Mouse (Mus musculus) forebrain, embryonic 13.5 days (tissue): ENCODE results near the gene Itga11. TPM values are rescaled to one million over a fixed set of nuclear protein-coding genes. Genes with fewer than 3 reads are reported as not detected.

ENCODE experiments used
- ATAC-seq: fragments of 200-750 bp; cut with Nextera tagmentation; 2 replicates; pipeline ENCODE4 v1.8.0; 2017
- H3K27ac ChIP-seq: fragments of 300-500 bp; sonication (generic); 2 replicates; pipeline ENCODE4 v1.5.1; 2015; ENCODE audit warnings: inconsistent platforms, mild to moderate bottlenecking, moderate library complexity
- H3K27me3 ChIP-seq: fragments of 300-500 bp; sonication (generic); 2 replicates; pipeline ENCODE4 v1.6.1; 2015; ENCODE audit warnings: mild to moderate bottlenecking, inconsistent platforms
- H3K36me3 ChIP-seq: fragments of 300-500 bp; sonication (generic); 2 replicates; pipeline ENCODE4 v1.6.1; 2015; ENCODE audit warnings: mild to moderate bottlenecking, inconsistent platforms; ENCODE audit not compliant: poor library complexity, severe bottlenecking
- H3K4me1 ChIP-seq: fragments of 300-500 bp; sonication (generic); 2 replicates; pipeline ENCODE4 v1.6.1; 2015; ENCODE audit warnings: inconsistent platforms
- H3K4me2 ChIP-seq: fragments of 300-500 bp; sonication (generic); 2 replicates; pipeline ENCODE4 v1.6.1; 2015; ENCODE audit warnings: inconsistent platforms, mild to moderate bottlenecking, moderate library complexity
- H3K4me3 ChIP-seq: fragments of 300-500 bp; sonication (generic); 2 replicates; pipeline ENCODE4 v1.5.1; 2015; ENCODE audit warnings: mild to moderate bottlenecking, inconsistent platforms
- H3K9ac ChIP-seq: fragments of 300-500 bp; sonication (generic); 2 replicates; pipeline ENCODE4 v1.6.1; 2015; ENCODE audit warnings: mild to moderate bottlenecking, inconsistent platforms
- H3K9me3 ChIP-seq: fragments of 300-500 bp; sonication (generic); replicated peaks from 2 replicates; pipeline ENCODE4 v1.6.1; 2016; ENCODE audit warnings: inconsistent platforms
- WGBS: fragments of 180-500 bp; shearing (Covaris S2); methylation state at CpG from one replicate; pipeline ENCODE4 v1.1.7; 2015; 5-methylcytosine and 5-hydroxymethylcytosine counted together
- polyA plus RNA-seq: library from polyadenylated mRNA; unstranded; fragments of >200 nt; fragmentation: Nextera tagmentation; extraction: Ambion mirVana; gene quantifications from 2 replicates; pipeline ENCODE4 v1.2.1, GENCODE M21; 2015

Itga11 gene
- polyA plus RNA-seq, 1 experiment from 2014 or later = 1.1 TPM

DNA sequence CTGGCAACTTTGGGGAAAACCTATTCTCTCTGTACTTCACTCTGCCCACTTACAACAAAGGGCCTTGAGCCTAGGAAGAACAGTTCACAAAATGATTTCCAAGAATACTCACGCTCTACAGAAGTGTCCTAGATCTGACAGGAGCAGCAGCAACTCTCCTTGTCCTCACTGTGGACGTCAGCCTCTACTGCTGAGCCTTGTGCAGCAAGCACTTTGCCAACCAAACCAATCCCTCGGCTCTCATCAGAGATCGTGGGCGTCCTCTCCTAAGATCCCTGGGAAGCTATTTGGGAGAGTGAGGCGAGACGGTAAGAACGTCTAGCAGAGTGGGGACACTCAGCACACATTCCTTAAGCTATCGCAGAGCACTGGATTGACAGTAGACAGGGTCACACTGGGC is 17.6 kb downstream of the Itga11 start:
- Histone ChIP-seq H3K27ac (no peak overlapping the region), H3K9me3 (no peaks in the 10 kb centered on the region), H3K9ac (no peak overlapping the region), H3K4me1 (no peaks in the 10 kb centered on the region), H3K4me2 (no peak overlapping the region), H3K4me3 (no peak overlapping the region), H3K27me3 (no peaks in the 10 kb centered on the region), H3K36me3 (no peaks in the 10 kb centered on the region)
- ATAC-seq = no peak
- 87% methylated on average over 9 of the region's 9 CpGs for WGBS

- WGBS = 91% methylated on average over 4 of the region's 4 CpGs
- no peak overlapping the region for H3K4me3 ChIP-seq
- no peaks in the 10 kb centered on the region for H3K27me3 ChIP-seq
- H3K36me3 ChIP-seq = no peaks in the 10 kb centered on the region
- H3K27ac ChIP-seq = no peak overlapping the region
- no peak overlapping the region for H3K4me2 ChIP-seq
- H3K9ac ChIP-seq = no peak overlapping the region
- no peak for ATAC-seq
- H3K9me3 ChIP-seq = no peaks in the 10 kb centered on the region
- H3K4me1 ChIP-seq = no peaks in the 10 kb centered on the region
Measured at GRCm38 (mm10) chr9:62696799-62697198, 19.2 kb downstream of the Itga11 start.

DNA sequence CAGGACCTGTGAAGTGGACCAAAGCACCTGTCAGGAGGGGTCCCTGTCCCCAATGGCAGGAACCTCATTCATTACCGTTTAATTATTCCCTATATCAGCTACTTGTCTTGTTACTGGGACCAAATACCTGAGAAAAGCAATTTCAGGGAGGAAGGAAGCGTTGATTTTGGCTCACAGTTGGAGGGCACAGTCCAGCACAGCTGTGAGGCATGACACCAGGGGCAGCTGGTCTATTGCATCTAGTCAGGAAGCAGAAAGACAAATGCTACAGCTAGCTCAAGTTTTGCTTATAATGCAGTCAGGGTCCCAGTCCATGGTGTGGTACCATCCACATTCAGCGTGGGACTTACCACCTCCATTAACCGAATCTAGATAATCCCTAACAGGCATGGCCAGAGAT is 29.6 kb downstream of the Itga11 start:
- H3K27me3 ChIP-seq = no peaks in the 10 kb centered on the region
- ATAC-seq = no peak
- no peak overlapping the region for H3K9ac ChIP-seq
- H3K4me1 ChIP-seq = peaks cover 4% of the 10 kb centered on the region; the same call in 1 of the 2 replicates
- WGBS = 83% methylated on average over 4 of the region's 4 CpGs
- no peak overlapping the region for H3K27ac ChIP-seq
- no peaks in the 10 kb centered on the region for H3K36me3 ChIP-seq
- no peak overlapping the region for H3K4me2 ChIP-seq
- H3K4me3 ChIP-seq = no peak overlapping the region
- no peaks in the 10 kb centered on the region for H3K9me3 ChIP-seq

- 80% methylated on average over 6 of the region's 6 CpGs for WGBS
- ATAC-seq = no peak
- H3K27me3 ChIP-seq = no peaks in the 10 kb centered on the region
Measured at GRCm38 (mm10) chr9:62707870-62708269, 30.2 kb downstream of the Itga11 start.

DNA sequence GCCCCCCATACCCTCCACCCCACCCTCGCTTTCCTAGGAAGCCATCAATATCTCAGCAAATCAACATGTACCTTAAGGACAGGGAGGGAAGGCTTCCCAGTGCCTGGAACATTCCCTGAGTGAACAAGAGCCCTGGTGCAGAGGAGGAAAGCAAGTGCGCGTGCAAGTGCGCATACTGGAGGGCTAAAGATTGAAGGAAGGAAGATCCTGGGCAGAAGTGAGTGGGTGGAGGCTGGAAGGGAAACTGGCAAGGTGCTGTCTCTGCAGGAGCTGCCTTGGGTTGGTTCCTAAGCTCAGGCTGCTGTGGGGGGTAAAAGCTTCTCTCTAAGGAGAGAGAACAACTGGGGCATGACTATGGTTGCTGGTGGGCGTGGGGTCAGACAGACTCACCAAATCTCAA is 32.4 kb downstream of the Itga11 start:
- peaks cover 4% of the 10 kb centered on the region; the same call in 1 of the 2 replicates for H3K4me1 ChIP-seq
- H3K9ac ChIP-seq = no peak overlapping the region
- H3K36me3 ChIP-seq = no peaks in the 10 kb centered on the region
- ATAC-seq = no peak
- no peak overlapping the region for H3K27ac ChIP-seq
- H3K4me2 ChIP-seq = no peak overlapping the region
- no peaks in the 10 kb centered on the region for H3K27me3 ChIP-seq
- H3K9me3 ChIP-seq = no peaks in the 10 kb centered on the region
- WGBS = 90% methylated on average over 5 of the region's 5 CpGs
- H3K4me3 ChIP-seq = no peak overlapping the region

More at GRCm38 (mm10) chr9:62707870-62708269, 30.2 kb downstream of the Itga11 start:
- no peaks in the 10 kb centered on the region for H3K36me3 ChIP-seq
- H3K4me2 ChIP-seq = no peak overlapping the region
- H3K4me3 ChIP-seq = no peak overlapping the region
- H3K4me1 ChIP-seq = peaks cover 4% of the 10 kb centered on the region; the same call in 1 of the 2 replicates
- no peaks in the 10 kb centered on the region for H3K9me3 ChIP-seq
- H3K9ac ChIP-seq = no peak overlapping the region
- no peak overlapping the region; the same call in 1 of the 2 replicates for H3K27ac ChIP-seq

GRCm38 (mm10) chr9:62712374-62712773 is 34.7 kb downstream of the Itga11 start:
- no peak for ATAC-seq
- H3K4me1 ChIP-seq = peaks cover 4% of the 10 kb centered on the region; the same call in 1 of the 2 replicates
- no peak overlapping the region for H3K4me2 ChIP-seq
- H3K4me3 ChIP-seq = no peak overlapping the region
- no peak overlapping the region for H3K9ac ChIP-seq
- no peaks in the 10 kb centered on the region for H3K9me3 ChIP-seq
- no peak overlapping the region for H3K27ac ChIP-seq
- no peaks in the 10 kb centered on the region for H3K27me3 ChIP-seq
- no peaks in the 10 kb centered on the region for H3K36me3 ChIP-seq
- WGBS = 82% methylated on average over 6 of the region's 6 CpGs

DNA sequence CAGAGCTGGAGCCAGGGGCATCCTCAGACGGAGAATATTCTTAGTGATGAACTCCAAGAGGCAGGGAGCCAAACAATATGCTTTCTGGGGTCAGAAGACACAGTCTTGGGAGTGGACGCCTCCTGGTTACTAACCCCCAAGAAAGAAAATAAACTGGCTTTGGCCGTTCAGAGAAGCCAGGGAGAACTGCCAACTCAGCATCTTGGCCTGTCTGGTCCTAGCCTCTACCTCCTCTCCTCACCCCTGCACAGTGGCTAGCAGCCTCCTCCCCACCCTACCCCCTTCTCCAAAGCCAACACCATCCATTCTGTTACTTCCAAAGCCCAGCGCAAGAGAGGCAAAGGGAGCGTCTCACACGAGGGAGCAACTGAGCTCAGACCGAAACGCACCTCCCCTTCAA is 35.4 kb downstream of the Itga11 start:
- Histone ChIP-seq H3K9ac (no peak overlapping the region), H3K9me3 (no peaks in the 10 kb centered on the region), H3K4me2 (no peak overlapping the region), H3K27ac (no peak overlapping the region), H3K36me3 (no peaks in the 10 kb centered on the region), H3K27me3 (no peaks in the 10 kb centered on the region), H3K4me1 (no peaks in the 10 kb centered on the region), H3K4me3 (no peak overlapping the region)
- no peak for ATAC-seq
- WGBS = 84% methylated on average over 8 of the region's 8 CpGs

- no peak for ATAC-seq
- 45% methylated on average over 3 of the region's 3 CpGs for WGBS
Measured at GRCm38 (mm10) chr9:62714336-62714735, 36.7 kb downstream of the Itga11 start.

GRCm38 (mm10) chr9:62717982-62718381 is 40.4 kb downstream of the Itga11 start:
- H3K4me2 ChIP-seq = no peak overlapping the region
- ATAC-seq = no peak
- H3K4me1 ChIP-seq = no peaks in the 10 kb centered on the region; the same call in 1 of the 2 replicates
- no peak overlapping the region for H3K27ac ChIP-seq
- 36% methylated on average over 8 of the region's 8 CpGs for WGBS
- no peaks in the 10 kb centered on the region for H3K9me3 ChIP-seq
- H3K36me3 ChIP-seq = no peaks in the 10 kb centered on the region
- H3K27me3 ChIP-seq = no peaks in the 10 kb centered on the region
- H3K4me3 ChIP-seq = no peak overlapping the region
- H3K9ac ChIP-seq = no peak overlapping the region

More at GRCm38 (mm10) chr9:62714336-62714735, 36.7 kb downstream of the Itga11 start:
- H3K9me3 ChIP-seq = no peaks in the 10 kb centered on the region
- no peaks in the 10 kb centered on the region for H3K4me1 ChIP-seq
- no peak overlapping the region for H3K9ac ChIP-seq
- H3K4me3 ChIP-seq = no peak overlapping the region
- H3K27me3 ChIP-seq = no peaks in the 10 kb centered on the region
- H3K4me2 ChIP-seq = no peak overlapping the region
- H3K27ac ChIP-seq = no peak overlapping the region
- no peaks in the 10 kb centered on the region for H3K36me3 ChIP-seq

DNA sequence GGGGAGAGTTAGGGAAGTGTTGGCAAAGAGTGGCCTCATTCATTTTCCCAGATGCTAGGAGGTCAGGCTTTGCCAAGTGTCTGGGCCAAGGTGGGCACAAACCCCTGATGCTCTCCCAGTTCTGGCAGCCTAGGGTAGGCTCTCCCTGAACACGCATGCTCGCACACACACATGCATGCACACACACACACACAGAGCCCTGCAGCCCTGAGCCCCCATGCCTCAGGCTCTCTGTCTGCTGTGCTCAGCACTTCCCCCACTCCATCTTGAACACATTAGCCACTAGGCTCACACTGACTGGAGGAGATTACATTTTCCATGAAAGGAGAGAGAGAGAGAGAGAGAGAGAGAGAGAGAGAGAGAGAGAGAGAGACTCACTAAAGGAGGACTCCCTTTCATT is 44.2 kb downstream of the Itga11 start:
- Histone ChIP-seq H3K27ac (no peak overlapping the region), H3K36me3 (no peaks in the 10 kb centered on the region), H3K9me3 (no peaks in the 10 kb centered on the region), H3K9ac (no peak overlapping the region), H3K27me3 (no peaks in the 10 kb centered on the region), H3K4me1 (peaks cover 2% of the 10 kb centered on the region; the same call in 1 of the 2 replicates), H3K4me2 (no peak overlapping the region), H3K4me3 (no peak overlapping the region)
- 73% methylated on average over 2 of the region's 2 CpGs for WGBS
- no peak for ATAC-seq

GRCm38 (mm10) chr9:62722716-62723115 is 45.1 kb downstream of the Itga11 start:
- H3K36me3 ChIP-seq = no peaks in the 10 kb centered on the region
- H3K4me3 ChIP-seq = no peak overlapping the region
- WGBS = 76% methylated on average over 6 of the region's 6 CpGs
- H3K27me3 ChIP-seq = no peaks in the 10 kb centered on the region
- no peak overlapping the region for H3K27ac ChIP-seq
- no peaks in the 10 kb centered on the region for H3K9me3 ChIP-seq
- no peak overlapping the region for H3K9ac ChIP-seq
- H3K4me1 ChIP-seq = peaks cover 2% of the 10 kb centered on the region; the same call in 1 of the 2 replicates
- no peak for ATAC-seq
- H3K4me2 ChIP-seq = no peak overlapping the region

DNA sequence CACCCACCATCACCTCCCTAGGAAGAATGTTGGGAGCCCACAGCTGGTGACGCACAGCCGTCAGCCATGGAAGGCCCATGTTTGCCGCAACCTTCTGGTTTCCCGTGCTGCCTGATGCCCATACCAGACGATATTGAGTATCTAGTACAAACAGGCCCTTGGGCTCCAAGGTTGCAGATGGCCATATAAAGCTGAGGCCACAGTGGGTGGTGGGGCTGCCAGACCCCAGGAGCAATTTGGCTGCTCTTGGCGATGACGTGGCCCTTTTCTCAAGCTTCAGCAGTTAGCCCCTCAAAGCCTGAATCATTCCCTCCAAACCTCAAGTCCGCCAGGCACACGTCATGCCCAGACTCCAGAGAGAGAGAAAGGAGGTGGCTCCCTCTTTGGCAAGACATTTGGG is 46.5 kb downstream of the Itga11 start:
- Histone ChIP-seq H3K4me2 (no peak overlapping the region), H3K4me1 (peaks cover 2% of the 10 kb centered on the region; the same call in 1 of the 2 replicates), H3K27me3 (no peaks in the 10 kb centered on the region), H3K9ac (no peak overlapping the region), H3K9me3 (no peaks in the 10 kb centered on the region), H3K36me3 (no peaks in the 10 kb centered on the region), H3K4me3 (no peak overlapping the region), H3K27ac (no peak overlapping the region)
- ATAC-seq = no peak
- WGBS = 88% methylated on average over 9 of the region's 9 CpGs

GRCm38 (mm10) chr9:62725247-62725646 is 47.6 kb downstream of the Itga11 start:
- WGBS = 16% methylated on average over 5 of the region's 5 CpGs
- no peak for ATAC-seq

More at GRCm38 (mm10) chr9:62725247-62725646, 47.6 kb downstream of the Itga11 start:
- Histone ChIP-seq H3K36me3 (no peaks in the 10 kb centered on the region), H3K9me3 (no peaks in the 10 kb centered on the region), H3K4me1 (peaks cover 2% of the 10 kb centered on the region; the same call in 1 of the 2 replicates), H3K4me2 (no peak overlapping the region), H3K27me3 (no peaks in the 10 kb centered on the region), H3K9ac (no peak overlapping the region), H3K27ac (no peak overlapping the region), H3K4me3 (no peak overlapping the region)
